Mouse (Mus musculus) intestine, embryonic 16.5 days (tissue): ENCODE measurements at regions not wholly inside any gene's neighbourhood (a gene's known extent, or its start where the extent isn't known, plus 50 kb on each side); places are given as distances from the start of the nearest gene placed in this dataset.

Experiments used
- ATAC-seq: fragments of 200-750 bp; cut with Nextera tagmentation; 2 replicates; pipeline ENCODE4 v1.8.0; 2017; ENCODE audit warnings: moderate TSS enrichment, moderate library complexity
- H3K27ac ChIP-seq: fragments of 300-500 bp; sonication (generic); 2 replicates; pipeline ENCODE4 v1.5.1; 2014; ENCODE audit warnings: mild to moderate bottlenecking, low read length
- H3K27me3 ChIP-seq: fragments of 300-500 bp; sonication (generic); replicated peaks from 2 replicates; pipeline ENCODE4 v1.6.1; 2014; ENCODE audit warnings: low read length, control low read depth, mixed read lengths; ENCODE audit not compliant: control insufficient read depth, insufficient read depth
- H3K36me3 ChIP-seq: fragments of 300-500 bp; sonication (generic); 2 replicates; pipeline ENCODE4 v1.6.1; 2014; ENCODE audit warnings: low read length, control low read depth; ENCODE audit not compliant: control insufficient read depth, insufficient read depth
- H3K4me1 ChIP-seq: fragments of 300-500 bp; sonication (generic); 2 replicates; pipeline ENCODE4 v1.6.1; 2014; ENCODE audit warnings: low read length, control low read depth, mixed read lengths; ENCODE audit not compliant: control insufficient read depth, insufficient read depth
- H3K4me2 ChIP-seq: fragments of 300-500 bp; sonication (generic); 2 replicates; pipeline ENCODE4 v1.6.1; 2014; ENCODE audit warnings: low read depth, low read length, control low read depth
- H3K4me3 ChIP-seq: fragments of 300-500 bp; sonication (generic); 2 replicates; pipeline ENCODE4 v1.5.1; 2014; ENCODE audit warnings: mild to moderate bottlenecking, low read length
- H3K9ac ChIP-seq: fragments of 300-500 bp; sonication (generic); 2 replicates; pipeline ENCODE4 v1.6.1; 2014; ENCODE audit warnings: low read depth, low read length
- H3K9me3 ChIP-seq: fragments of 300-500 bp; sonication (generic); 2 replicates; pipeline ENCODE4 v1.6.1; 2016; ENCODE audit warnings: low read length, control low read depth; ENCODE audit not compliant: control insufficient read depth
- WGBS: fragments of 180-500 bp; shearing (Covaris S2); extraction: QIAGEN DNeasy Blood & Tissue Kit; methylation state at CpG from one replicate; pipeline ENCODE4 v1.1.7; 2014; 5-methylcytosine and 5-hydroxymethylcytosine counted together

- WGBS = 67% methylated on average over 4 of the region's 4 CpGs
- Histone ChIP-seq H3K4me1 (no peaks in the 10 kb centered on the region), H3K9ac (no peak overlapping the region), H3K27ac (no peak overlapping the region), H3K4me3 (no peak overlapping the region), H3K36me3 (no peaks in the 10 kb centered on the region), H3K9me3 (no peaks in the 10 kb centered on the region), H3K4me2 (no peak overlapping the region), H3K27me3 (no peaks in the 10 kb centered on the region)
- ATAC-seq = no peak
Measured at GRCm38 (mm10) chr14:106190721-106191120, 84.7 kb downstream of the Trim52 start.

GRCm38 (mm10) chr14:106193583-106193982, 87.6 kb downstream of the Trim52 start:
- no peak overlapping the region for H3K9ac ChIP-seq
- H3K27me3 ChIP-seq = no peaks in the 10 kb centered on the region
- 72% methylated on average over 2 of the region's 2 CpGs for WGBS
- no peaks in the 10 kb centered on the region for H3K36me3 ChIP-seq
- H3K27ac ChIP-seq = no peak overlapping the region
- no peak for ATAC-seq
- no peaks in the 10 kb centered on the region for H3K9me3 ChIP-seq
- no peaks in the 10 kb centered on the region for H3K4me1 ChIP-seq
- H3K4me2 ChIP-seq = no peak overlapping the region
- no peak overlapping the region for H3K4me3 ChIP-seq

- no peak overlapping the region for H3K27ac ChIP-seq
- no peaks in the 10 kb centered on the region for H3K27me3 ChIP-seq
- no peak overlapping the region for H3K9ac ChIP-seq
- no peaks in the 10 kb centered on the region for H3K9me3 ChIP-seq
- WGBS = 78% methylated on average over 1 of the region's 1 CpGs
- H3K36me3 ChIP-seq = no peaks in the 10 kb centered on the region
- ATAC-seq = no peak
- H3K4me1 ChIP-seq = no peaks in the 10 kb centered on the region
- H3K4me3 ChIP-seq = no peak overlapping the region
- H3K4me2 ChIP-seq = no peak overlapping the region
Measured at GRCm38 (mm10) chr14:106194104-106194503, 88.1 kb downstream of the Trim52 start.

- no peaks in the 10 kb centered on the region for H3K36me3 ChIP-seq
- H3K4me3 ChIP-seq = no peak overlapping the region
- no peaks in the 10 kb centered on the region for H3K9me3 ChIP-seq
- H3K27ac ChIP-seq = no peak overlapping the region
- no peak for ATAC-seq
- WGBS = 37% methylated on average over 1 of the region's 1 CpGs
- no peaks in the 10 kb centered on the region for H3K27me3 ChIP-seq
- no peak overlapping the region for H3K9ac ChIP-seq
- no peak overlapping the region for H3K4me2 ChIP-seq
- no peaks in the 10 kb centered on the region for H3K4me1 ChIP-seq
Measured at GRCm38 (mm10) chr14:106197826-106198225, 91.8 kb downstream of the Trim52 start.

GRCm38 (mm10) chr14:106199109-106199508, 93.1 kb downstream of the Trim52 start:
- H3K4me3 ChIP-seq = no peak overlapping the region
- no peak overlapping the region for H3K4me2 ChIP-seq
- H3K4me1 ChIP-seq = no peaks in the 10 kb centered on the region
- H3K27me3 ChIP-seq = no peaks in the 10 kb centered on the region
- no peaks in the 10 kb centered on the region for H3K36me3 ChIP-seq
- no peak overlapping the region for H3K9ac ChIP-seq
- H3K27ac ChIP-seq = no peak overlapping the region
- ATAC-seq = no peak
- 73% methylated on average over 2 of the region's 2 CpGs for WGBS
- no peaks in the 10 kb centered on the region for H3K9me3 ChIP-seq

GRCm38 (mm10) chr14:106199536-106200319, 93.7 kb downstream of the Trim52 start:
- Histone ChIP-seq H3K4me3 (no peak overlapping the region), H3K4me1 (no peaks in the 10 kb centered on the region), H3K27me3 (no peaks in the 10 kb centered on the region), H3K36me3 (no peaks in the 10 kb centered on the region), H3K4me2 (no peak overlapping the region), H3K9me3 (no peaks in the 10 kb centered on the region), H3K9ac (no peak overlapping the region), H3K27ac (no peak overlapping the region)
- WGBS = 52% methylated on average over 1 of the region's 1 CpGs
- ATAC-seq = no peak

- H3K27ac ChIP-seq = no peak overlapping the region
- H3K9me3 ChIP-seq = no peaks in the 10 kb centered on the region
- no peaks in the 10 kb centered on the region for H3K27me3 ChIP-seq
- no peak overlapping the region for H3K4me2 ChIP-seq
- ATAC-seq = no peak
- WGBS = 70% methylated on average over 2 of the region's 2 CpGs
- H3K36me3 ChIP-seq = no peaks in the 10 kb centered on the region
- H3K4me1 ChIP-seq = no peaks in the 10 kb centered on the region
- no peak overlapping the region for H3K4me3 ChIP-seq
- no peak overlapping the region for H3K9ac ChIP-seq
Measured at GRCm38 (mm10) chr14:106211062-106211461, 105.1 kb downstream of the Trim52 start.

GRCm38 (mm10) chr14:106217681-106218080, 111.7 kb downstream of the Trim52 start:
- 80% methylated on average over 3 of the region's 3 CpGs for WGBS
- no peak overlapping the region for H3K9ac ChIP-seq
- no peaks in the 10 kb centered on the region for H3K27me3 ChIP-seq
- H3K27ac ChIP-seq = no peak overlapping the region
- no peaks in the 10 kb centered on the region for H3K36me3 ChIP-seq
- H3K4me3 ChIP-seq = no peak overlapping the region
- H3K9me3 ChIP-seq = no peaks in the 10 kb centered on the region
- H3K4me2 ChIP-seq = no peak overlapping the region
- ATAC-seq = no peak
- no peaks in the 10 kb centered on the region for H3K4me1 ChIP-seq

- ATAC-seq = no peak
- Histone ChIP-seq H3K4me1 (no peaks in the 10 kb centered on the region), H3K4me3 (no peak overlapping the region), H3K27me3 (no peaks in the 10 kb centered on the region), H3K4me2 (no peak overlapping the region), H3K36me3 (no peaks in the 10 kb centered on the region), H3K9me3 (no peaks in the 10 kb centered on the region), H3K27ac (no peak overlapping the region), H3K9ac (no peak overlapping the region)
- 70% methylated on average over 5 of the region's 5 CpGs for whole genome bisulfite sequencing
Measured at GRCm38 (mm10) chr14:106219293-106219797, 113.3 kb downstream of the Trim52 start.

GRCm38 (mm10) chr14:106225401-106225800, 119.4 kb downstream of the Trim52 start:
- H3K36me3 ChIP-seq = no peaks in the 10 kb centered on the region
- no peaks in the 10 kb centered on the region for H3K4me1 ChIP-seq
- no peak for ATAC-seq
- no peak overlapping the region for H3K4me2 ChIP-seq
- 63% methylated on average over 1 of the region's 1 CpGs for WGBS
- H3K9ac ChIP-seq = no peak overlapping the region
- H3K27me3 ChIP-seq = no peaks in the 10 kb centered on the region
- H3K4me3 ChIP-seq = no peak overlapping the region
- H3K27ac ChIP-seq = no peak overlapping the region
- H3K9me3 ChIP-seq = no peaks in the 10 kb centered on the region
